Mouse (Mus musculus) adipose tissue, adult 10 weeks (tissue): ENCODE results near the gene Lrrc18. TPM values are rescaled to one million over a fixed set of nuclear protein-coding genes. Genes with fewer than 3 reads are reported as not detected.

Experiments used
- polyA plus RNA-seq: library from polyadenylated mRNA; stranded (reverse); fragments of 350-450 nt; fragmentation: Illumina TruSeq; extraction: RNeasy Lipid Tissue Mini Kit (QIAGEN cat#74804); gene quantifications from one replicate; pipeline ENCODE4 v1.2.3, GENCODE M21; 2014; ENCODE audit warnings: low read depth, low replicate concordance

Lrrc18 gene
- polyA plus RNA-seq = 19.1 TPM

GRCm38 (mm10) chr14:32991082-32991481 is at the start of gene Lrrc18:
TSS of gene Lrrc18 (plus strand) at chr14:32991382.

Other genes starting within 250 kb of the Lrrc18 start
- 5.1 TPM for gene Tmem273, start 205.4 kb upstream of the Lrrc18 start, polyA plus RNA-seq
- gene Fam170b, start 157.4 kb upstream of the Lrrc18 start, polyA plus RNA-seq = 2.6 TPM
- gene Vstm4, start 134.6 kb upstream of the Lrrc18 start, polyA plus RNA-seq = 7.3 TPM
- 3.1 TPM for gene Wdfy4, start 194.1 kb downstream of the Lrrc18 start, polyA plus RNA-seq
- gene Arhgap22, start 222.6 kb downstream of the Lrrc18 start, polyA plus RNA-seq = 4.8 TPM